Mouse (Mus musculus): ENCODE measurements around the gene Dhtkd1.
A peak's percentile ranks its signal among the peaks of the same experiment; 100 is the strongest.

Dhtkd1 gene

DNA sequence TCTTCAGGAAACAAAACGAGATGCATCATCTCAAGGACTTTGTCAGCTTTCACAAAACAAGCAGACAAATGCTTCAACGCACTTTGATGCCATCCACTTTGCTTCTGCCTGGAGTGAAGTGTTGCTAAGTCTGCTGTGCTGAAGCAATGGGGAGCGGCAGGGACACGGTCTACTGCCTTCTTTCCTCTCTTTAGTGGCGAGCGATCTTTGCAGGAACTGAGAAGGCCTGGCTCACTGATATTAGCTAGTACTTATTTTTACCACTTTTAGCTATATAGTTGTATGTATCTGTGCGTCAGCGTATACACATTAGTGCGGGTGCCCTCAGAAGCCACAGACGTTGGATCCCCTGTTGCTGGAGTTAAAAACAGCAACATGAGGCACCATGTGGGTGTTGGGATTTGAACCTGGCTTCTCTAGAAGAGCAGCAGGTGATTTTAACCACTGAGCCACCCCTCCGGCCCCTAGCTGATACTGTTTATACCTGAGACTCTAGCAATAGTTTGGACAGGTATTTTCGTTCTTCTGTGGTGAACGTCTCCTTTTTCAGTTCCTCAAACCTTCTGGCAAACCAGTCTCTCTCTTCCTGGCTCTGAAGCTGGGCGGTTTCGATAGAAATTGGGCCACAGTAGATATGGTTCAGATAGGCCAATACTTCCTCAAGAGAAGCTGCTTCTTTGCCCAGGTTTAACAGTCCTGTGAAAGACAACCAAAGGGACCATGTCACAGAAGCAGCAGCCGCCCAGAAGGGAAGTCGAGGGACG lies 12.1 kb downstream of the Dhtkd1 start:
- no peak for DNase-seq

- DNase-seq, result no peak
Measured at GRCm38 (mm10) chr2:5929793-5930192, 12.8 kb downstream of the Dhtkd1 start.

DNA sequence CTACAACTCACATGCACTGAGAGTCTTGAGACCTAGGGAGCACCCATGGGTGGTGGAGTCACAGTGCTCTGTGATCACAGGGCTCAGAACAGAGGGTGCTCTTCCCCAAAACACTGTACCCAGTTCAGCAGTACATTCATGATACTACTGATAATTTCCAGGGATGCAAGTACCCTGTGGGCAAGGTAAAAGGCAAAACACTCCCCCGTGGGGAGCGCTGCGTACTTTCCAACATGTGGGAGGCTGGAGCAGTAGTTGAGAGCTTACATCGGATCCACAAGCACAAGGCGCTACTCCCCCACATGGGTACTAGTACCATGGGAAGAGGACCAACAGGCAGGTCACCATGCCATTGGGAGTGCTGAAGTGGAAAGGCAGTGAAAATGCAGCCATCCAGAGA lies 15.1 kb downstream of the Dhtkd1 start:
- no peak for DNase-seq

DNA sequence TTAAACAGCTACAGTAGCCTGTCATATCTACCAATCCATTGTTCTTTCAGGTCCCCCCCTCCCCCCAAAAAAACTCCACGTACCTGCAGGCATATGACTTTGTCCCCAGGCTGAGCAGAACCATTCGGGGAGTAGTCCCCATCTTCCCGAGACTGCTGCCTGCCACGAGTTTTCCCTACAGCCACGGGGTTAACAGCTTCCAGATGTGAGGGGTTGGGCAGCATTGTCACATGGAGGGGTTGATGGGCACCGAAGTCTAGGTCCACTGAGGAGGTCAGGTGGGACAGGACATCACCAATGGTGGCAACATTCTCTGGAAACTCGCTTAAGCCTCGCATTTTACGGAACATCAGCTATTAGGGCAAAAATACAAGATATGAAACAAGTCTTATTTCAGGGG lies 18.8 kb downstream of the Dhtkd1 start:
- no peak for DNase-seq

- DNase-seq, result no peak
Measured at GRCm38 (mm10) chr2:5922823-5923222, 19.8 kb downstream of the Dhtkd1 start.

GRCm38 (mm10) chr2:5911282-5911965 lies 31.2 kb downstream of the Dhtkd1 start:
- no peak for DNase-seq

- DNase-seq, result no peak
Measured at GRCm38 (mm10) chr2:5906625-5907024, 36.0 kb downstream of the Dhtkd1 start.

- peak; percentile 74 for DNase-seq
Measured at GRCm38 (mm10) chr2:5906092-5906491, 36.5 kb downstream of the Dhtkd1 start.

GRCm38 (mm10) chr2:5900145-5900544 lies 42.4 kb downstream of the Dhtkd1 start:
- no peak for DNase-seq

GRCm38 (mm10) chr2:5894843-5895570 lies 47.6 kb downstream of the Dhtkd1 start, which contains the start of gene Sec61a2:
Sec61a2 (minus strand) TSS chr2:5895432.
- peak; percentile 98 for DNase-seq

- no peak for DNase-seq
Measured at GRCm38 (mm10) chr2:5894296-5894695, 48.3 kb downstream of the Dhtkd1 start.

GRCm38 (mm10) chr2:5889412-5889811 lies 53.2 kb downstream of the Dhtkd1 start:
- DNase-seq, result no peak

- no peak for DNase-seq
Measured at GRCm38 (mm10) chr2:5888865-5889264, 53.7 kb downstream of the Dhtkd1 start.

DNA sequence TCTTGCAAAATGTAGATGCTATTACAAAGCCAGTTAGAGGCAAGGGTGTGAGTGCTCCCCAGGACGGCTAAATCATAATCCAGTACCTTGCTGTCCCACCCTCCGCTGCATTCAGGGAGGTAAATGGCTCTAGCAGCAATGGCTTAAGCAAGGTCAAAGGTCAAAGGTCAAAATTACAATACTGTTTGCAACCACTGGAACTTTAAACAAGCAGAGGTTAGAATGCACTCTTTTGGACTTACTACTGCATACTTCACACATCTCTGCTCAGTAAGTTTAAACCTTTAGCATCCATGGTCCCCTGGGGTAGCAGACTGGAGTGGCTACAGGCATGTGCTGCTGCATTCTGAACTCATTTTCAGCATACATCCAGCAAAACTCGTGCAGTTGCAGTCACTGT lies 65.1 kb downstream of the Dhtkd1 start:
- DNase-seq, result no peak

- no peak for DNase-seq
Measured at GRCm38 (mm10) chr2:5869746-5870145, 72.8 kb downstream of the Dhtkd1 start.

DNA sequence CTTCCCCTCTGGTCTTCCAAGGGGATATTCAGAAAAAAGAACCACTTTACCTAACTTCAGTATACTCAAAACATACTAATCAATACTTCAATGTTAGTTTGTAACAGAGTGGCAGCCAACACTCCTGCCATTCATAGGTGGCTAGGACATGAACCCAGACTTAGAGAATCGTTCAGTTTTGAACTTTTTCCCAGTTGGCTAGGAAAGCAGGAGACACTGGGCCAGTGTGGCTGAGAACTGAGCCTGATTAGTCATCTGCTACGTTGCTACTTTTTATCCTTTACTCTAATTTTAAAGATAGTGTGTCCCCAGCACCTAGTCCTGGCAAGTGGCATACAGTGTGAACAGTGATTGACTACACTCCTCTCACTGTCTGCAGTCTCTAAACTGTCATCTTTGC lies 74.9 kb downstream of the Dhtkd1 start:
- DNase-seq, result no peak

DNA sequence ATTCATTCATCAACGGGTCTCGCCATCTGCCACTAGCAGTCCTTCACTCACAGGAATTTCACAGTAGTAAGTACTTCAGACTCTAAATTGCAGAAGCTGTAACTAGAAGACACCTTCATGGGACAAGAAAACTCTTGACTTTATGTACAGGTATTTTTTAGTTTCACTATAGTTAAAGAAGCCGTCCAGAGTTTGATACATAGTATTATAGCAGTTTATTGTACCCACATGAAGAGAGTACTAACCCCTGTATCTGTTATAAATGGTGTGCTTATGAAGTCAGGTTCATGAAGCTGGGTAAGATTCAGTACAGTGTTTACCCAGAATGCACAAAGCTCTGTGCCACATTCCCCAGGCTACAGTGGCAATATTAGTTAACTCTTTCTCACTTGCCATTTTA lies 79.8 kb downstream of the Dhtkd1 start, which contains the start of gene Gm13199:
Gm13199 (minus strand) TSS at position 101 of the 400 bp plus-strand sequence.
- DNase-seq, result no peak

- no peak for DNase-seq
Measured at GRCm38 (mm10) chr2:5851866-5852265, 90.7 kb downstream of the Dhtkd1 start.

- no peak for DNase-seq
Measured at GRCm38 (mm10) chr2:5851116-5851515, 91.5 kb downstream of the Dhtkd1 start.
